Mouse (Mus musculus) liver, embryonic 15.5 days (tissue): ENCODE measurements around the gene Tpx2. TPM values are rescaled to one million over a fixed set of nuclear protein-coding genes. Genes with fewer than 3 reads are reported as not detected.

Source experiments
- ATAC-seq: fragments of 200-750 bp; cut with Nextera tagmentation; 2 replicates; pipeline ENCODE4 v1.8.0; 2017; ENCODE audit warnings: moderate number of reproducible peaks, mild to moderate bottlenecking, moderate library complexity; ENCODE audit not compliant: insufficient read depth
- H3K27ac ChIP-seq: fragments of 300-500 bp; sonication (generic); replicated peaks from 2 replicates; pipeline ENCODE4 v1.5.1; 2015; ENCODE audit warnings: mild to moderate bottlenecking, inconsistent platforms
- H3K27me3 ChIP-seq: fragments of 300-500 bp; sonication (generic); 2 replicates; pipeline ENCODE4 v1.6.1; 2015; ENCODE audit warnings: mild to moderate bottlenecking, inconsistent platforms
- H3K36me3 ChIP-seq: fragments of 300-500 bp; sonication (generic); replicated peaks from 2 replicates; pipeline ENCODE4 v1.6.1; 2015; ENCODE audit warnings: moderate library complexity, mild to moderate bottlenecking, inconsistent platforms
- H3K4me1 ChIP-seq: fragments of 300-500 bp; sonication (generic); replicated peaks from 2 replicates; pipeline ENCODE4 v1.6.1; 2015; ENCODE audit warnings: inconsistent platforms
- H3K4me2 ChIP-seq: fragments of 300-500 bp; sonication (generic); 2 replicates; pipeline ENCODE4 v1.6.1; 2015; ENCODE audit warnings: moderate library complexity, mild to moderate bottlenecking, inconsistent platforms
- H3K4me3 ChIP-seq: fragments of 300-500 bp; sonication (generic); replicated peaks from 2 replicates; pipeline ENCODE4 v1.5.1; 2015; ENCODE audit warnings: mild to moderate bottlenecking, inconsistent platforms
- H3K9ac ChIP-seq: fragments of 300-500 bp; sonication (generic); 2 replicates; pipeline ENCODE4 v1.6.1; 2015; ENCODE audit warnings: moderate library complexity, mild to moderate bottlenecking, inconsistent platforms
- H3K9me3 ChIP-seq: fragments of 300-500 bp; sonication (generic); replicated peaks from 2 replicates; pipeline ENCODE4 v1.6.1; 2016; ENCODE audit warnings: inconsistent platforms
- WGBS: fragments of 180-500 bp; shearing (Covaris S2); methylation state at CpG from one replicate; pipeline ENCODE4 v1.1.7; 2015; ENCODE audit warnings: mixed read lengths; ENCODE audit not compliant: insufficient replicate concordance; 5-methylcytosine and 5-hydroxymethylcytosine counted together
- polyA plus RNA-seq: library from polyadenylated mRNA; unstranded; fragments of >200 nt; fragmentation: Nextera tagmentation; extraction: Ambion mirVana; gene quantifications from 2 replicates; pipeline ENCODE4 v1.2.1, GENCODE M21; 2015

Gene Tpx2
- polyA plus RNA-seq, 1 experiment from 2014 or later, result 59.4 TPM

- H3K9me3 ChIP-seq, result no peaks in the 10 kb centered on the region
- H3K9ac ChIP-seq, result peak overlapping the region; percentile 22; the same call in 1 of the 2 replicates
- H3K4me1 ChIP-seq, result peaks cover 94% of the 10 kb centered on the region
- H3K36me3 ChIP-seq, result peaks cover 23% of the 10 kb centered on the region
- ATAC-seq, result peak; percentile 76
- peak overlapping the region; percentile 60 for H3K4me2 ChIP-seq
- no peaks in the 10 kb centered on the region for H3K27me3 ChIP-seq
- H3K4me3 ChIP-seq, result no peak overlapping the region
- H3K27ac ChIP-seq, result peak overlapping the region; percentile 99
- 47% methylated on average over 3 of the region's 3 CpGs for WGBS
These were observed 36.2 kb upstream of the Tpx2 start for GRCm38 (mm10) chr2:152811336-152812165.

GRCm38 (mm10) chr2:152813232-152813631 is 34.5 kb upstream of the Tpx2 start:
- Histone ChIP-seq H3K4me1 (peaks cover 100% of the 10 kb centered on the region), H3K9ac (peak overlapping the region; percentile 47), H3K9me3 (no peaks in the 10 kb centered on the region), H3K27me3 (no peaks in the 10 kb centered on the region), H3K4me3 (no peak overlapping the region), H3K4me2 (peak overlapping the region; percentile 63), H3K36me3 (peaks cover 22% of the 10 kb centered on the region; the same call in 1 of the 2 replicates), H3K27ac (peak overlapping the region; percentile 99)
- 79% methylated on average over 1 of the region's 1 CpGs for WGBS
- no peak for ATAC-seq

GRCm38 (mm10) chr2:152814213-152814874 is 33.4 kb upstream of the Tpx2 start:
- Histone ChIP-seq H3K4me1 (peaks cover 100% of the 10 kb centered on the region), H3K27ac (peak overlapping the region; percentile 99), H3K36me3 (peaks cover 25% of the 10 kb centered on the region), H3K9ac (peak overlapping the region; percentile 50), H3K9me3 (no peaks in the 10 kb centered on the region), H3K4me3 (peak overlapping the region; percentile 14), H3K4me2 (peak overlapping the region; percentile 63), H3K27me3 (no peaks in the 10 kb centered on the region)
- ATAC-seq, result peak; percentile 75
- WGBS, result 9% methylated on average over 6 of the region's 6 CpGs

GRCm38 (mm10) chr2:152815879-152816656 is 31.7 kb upstream of the Tpx2 start:
- Histone ChIP-seq H3K9me3 (no peaks in the 10 kb centered on the region), H3K4me2 (peak overlapping the region; percentile 63), H3K27ac (peak overlapping the region; percentile 99), H3K9ac (peak overlapping the region; percentile 52), H3K4me1 (peaks cover 100% of the 10 kb centered on the region), H3K4me3 (peak overlapping the region; percentile 27), H3K36me3 (peaks cover 42% of the 10 kb centered on the region), H3K27me3 (no peaks in the 10 kb centered on the region)
- 44% methylated on average over 7 of the region's 7 CpGs for WGBS
- ATAC-seq, result peak; percentile 48

- Histone ChIP-seq H3K27ac (peak overlapping the region; percentile 99), H3K9ac (peak overlapping the region; percentile 52), H3K4me1 (peaks cover 100% of the 10 kb centered on the region), H3K4me3 (peak overlapping the region; percentile 27), H3K9me3 (no peaks in the 10 kb centered on the region), H3K4me2 (peak overlapping the region; percentile 63), H3K36me3 (peaks cover 50% of the 10 kb centered on the region), H3K27me3 (no peaks in the 10 kb centered on the region)
- WGBS, result 85% methylated on average over 3 of the region's 3 CpGs
- no peak for ATAC-seq
These were observed 31.0 kb upstream of the Tpx2 start for GRCm38 (mm10) chr2:152816657-152817348.

- WGBS, result 16% methylated on average over 6 of the region's 6 CpGs
- Histone ChIP-seq H3K9ac (peak overlapping the region; percentile 52), H3K9me3 (no peaks in the 10 kb centered on the region), H3K27ac (peak overlapping the region; percentile 99), H3K4me3 (peak overlapping the region; percentile 27), H3K4me2 (peak overlapping the region; percentile 63), H3K36me3 (peaks cover 50% of the 10 kb centered on the region), H3K4me1 (peaks cover 98% of the 10 kb centered on the region), H3K27me3 (no peaks in the 10 kb centered on the region)
- peak; percentile 69 for ATAC-seq
These were observed 30.0 kb upstream of the Tpx2 start for GRCm38 (mm10) chr2:152817596-152818291.

GRCm38 (mm10) chr2:152818679-152819078 is 29.1 kb upstream of the Tpx2 start:
- WGBS, result 83% methylated on average over 5 of the region's 5 CpGs
- Histone ChIP-seq H3K9ac (peak overlapping the region; percentile 13; the same call in 1 of the 2 replicates), H3K36me3 (peaks cover 54% of the 10 kb centered on the region), H3K4me2 (peak overlapping the region; percentile 21; the same call in 1 of the 2 replicates), H3K4me3 (no peak overlapping the region), H3K4me1 (peaks cover 95% of the 10 kb centered on the region), H3K27me3 (no peaks in the 10 kb centered on the region), H3K27ac (peak overlapping the region; percentile 99), H3K9me3 (no peaks in the 10 kb centered on the region)
- ATAC-seq, result no peak

- peak overlapping the region; percentile 99 for H3K27ac ChIP-seq
- WGBS, result 86% methylated on average over 3 of the region's 3 CpGs
- H3K9me3 ChIP-seq, result no peaks in the 10 kb centered on the region
- H3K9ac ChIP-seq, result 0 out of 2 replicates have a peak overlapping the region, but pooled peaks have one; percentile 13
- peaks cover 59% of the 10 kb centered on the region for H3K36me3 ChIP-seq
- peaks cover 95% of the 10 kb centered on the region for H3K4me1 ChIP-seq
- no peak overlapping the region for H3K4me3 ChIP-seq
- no peak for ATAC-seq
- H3K4me2 ChIP-seq, result peak overlapping the region; percentile 21; the same call in 1 of the 2 replicates
- H3K27me3 ChIP-seq, result no peaks in the 10 kb centered on the region
These were observed 28.6 kb upstream of the Tpx2 start for GRCm38 (mm10) chr2:152819097-152819624.

- Histone ChIP-seq H3K9ac (no peak overlapping the region), H3K4me3 (no peak overlapping the region), H3K4me2 (no peak overlapping the region), H3K36me3 (peaks cover 67% of the 10 kb centered on the region), H3K27me3 (no peaks in the 10 kb centered on the region), H3K4me1 (peaks cover 95% of the 10 kb centered on the region), H3K27ac (peak overlapping the region; percentile 99), H3K9me3 (no peaks in the 10 kb centered on the region)
- WGBS, result 89% methylated on average over 4 of the region's 4 CpGs
- ATAC-seq, result no peak
These were observed 27.8 kb upstream of the Tpx2 start for GRCm38 (mm10) chr2:152819926-152820325.

DNA sequence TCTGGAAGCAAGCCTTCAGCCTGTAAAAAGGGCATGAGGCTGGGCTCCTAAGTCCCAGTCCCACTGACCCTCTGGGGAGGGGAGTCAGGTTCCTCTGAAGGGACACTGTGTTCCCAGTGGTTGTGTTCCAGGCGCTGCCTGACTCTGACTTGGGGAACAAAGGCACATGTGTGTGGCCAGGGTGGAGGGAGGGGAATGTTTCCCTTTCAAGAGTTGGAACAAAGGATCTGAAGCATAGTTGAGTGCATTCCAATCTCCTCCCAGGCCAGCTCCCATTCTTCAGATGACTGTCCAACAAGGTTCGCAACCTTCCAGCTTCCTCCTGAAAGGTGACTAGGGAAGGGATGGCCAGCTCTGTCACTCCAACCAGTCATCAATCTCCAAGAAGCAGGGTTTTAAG is 27.4 kb upstream of the Tpx2 start:
- H3K27ac ChIP-seq, result peak overlapping the region; percentile 99
- H3K9ac ChIP-seq, result no peak overlapping the region; the same call in 1 of the 2 replicates
- no peaks in the 10 kb centered on the region for H3K27me3 ChIP-seq
- peaks cover 71% of the 10 kb centered on the region for H3K36me3 ChIP-seq
- 80% methylated on average over 2 of the region's 2 CpGs for WGBS
- H3K4me1 ChIP-seq, result peaks cover 95% of the 10 kb centered on the region
- no peak for ATAC-seq
- H3K4me2 ChIP-seq, result no peak overlapping the region
- H3K9me3 ChIP-seq, result no peaks in the 10 kb centered on the region
- H3K4me3 ChIP-seq, result no peak overlapping the region
